Mouse (Mus musculus) CH12.LX (cell line): ENCODE data around the gene Hsd17b2. TPM values are rescaled to one million over a fixed set of nuclear protein-coding genes. Genes with fewer than 3 reads are reported as not detected.

Experiments
- DNase-seq: peaks from one replicate; pipeline ENCODE4 v3.0.0-alpha.2; 2013; ENCODE audit errors: extremely low read depth
- H3K27ac ChIP-seq: 2 replicates; pipeline ENCODE4 v1.5.1; 2012; ENCODE audit warnings: low read depth, mild to moderate bottlenecking, control low read depth, moderate library complexity; ENCODE audit not compliant: insufficient read depth
- H3K27me3 ChIP-seq: replicated peaks from 2 replicates; pipeline ENCODE3; 2012; ENCODE audit warnings: inconsistent platforms
- H3K36me3 ChIP-seq, 2 experiments: replicated peaks in 1 of 2; 2 replicates each; pipeline versions ENCODE3 to v1.6.1; 2012; ENCODE audit warnings: inconsistent platforms in 1 of 2, low read length in 1 of 2, mild to moderate bottlenecking in 1 of 2, mixed read lengths in 1 of 2, moderate library complexity in 1 of 2; ENCODE audit not compliant: control insufficient read depth in 1 of 2, insufficient read depth in 1 of 2
- H3K4me1 ChIP-seq, 2 experiments: 2 replicates each; pipeline ENCODE4 v1.6.1; 2012; ENCODE audit warnings: inconsistent platforms in 1 of 2, moderate library complexity in 1 of 2; ENCODE audit not compliant: insufficient read depth in 2 of 2, control insufficient read depth in 1 of 2
- H3K4me2 ChIP-seq: 2 replicates; pipeline ENCODE4 v1.6.1; 2012; ENCODE audit warnings: low read depth, mild to moderate bottlenecking, control low read depth; ENCODE audit not compliant: poor library complexity, insufficient read depth, severe bottlenecking
- H3K4me3 ChIP-seq, 3 experiments: fragments of 150-350 bp in 1 of 3; sonication (generic) in 1 of 3; replicated peaks in 1 of 3; 2 replicates each; pipeline versions ENCODE3 to v1.5.1; 2011 to 2012; ENCODE audit warnings: low read depth in 2 of 3, low read length in 2 of 3, mild to moderate bottlenecking in 2 of 3, moderate library complexity in 2 of 3, control low read depth in 1 of 3, improper control_type of control experiment in 1 of 3, inconsistent platforms in 1 of 3, mixed read lengths in 1 of 3; ENCODE audit not compliant: poor library complexity in 1 of 3
- H3K79me2 ChIP-seq: replicated peaks from 2 replicates; pipeline ENCODE4 v1.6.1; 2012; ENCODE audit warnings: mild to moderate bottlenecking, moderate library complexity; ENCODE audit not compliant: control insufficient read depth, poor library complexity, insufficient read depth, severe bottlenecking; ENCODE audit errors: extremely low read depth
- H3K9ac ChIP-seq: 2 replicates; pipeline ENCODE4 v1.6.1; 2012; ENCODE audit warnings: low read depth, mild to moderate bottlenecking, control low read depth, moderate library complexity; ENCODE audit not compliant: insufficient read depth
- H3K9me3 ChIP-seq: replicated peaks from 2 replicates; pipeline ENCODE3; 2012; ENCODE audit warnings: low read length, inconsistent platforms, mixed read lengths
- CTCF ChIP-seq, 2 experiments: IDR thresholded peaks in 1 of 2; conservative IDR thresholded peaks in 1 of 2; 2 replicates each; pipeline ENCODE4 v1.5.1; 2011 to 2012; ENCODE audit warnings: low read depth in 2 of 2, low read length in 2 of 2, improper control_type of control experiment in 1 of 2, inconsistent platforms in 1 of 2, mild to moderate bottlenecking in 1 of 2, moderate library complexity in 1 of 2
- E2F4 ChIP-seq: IDR thresholded peaks from 2 replicates; pipeline ENCODE4 v1.6.1; 2011; ENCODE audit warnings: low read depth, low read length, improper control_type of control experiment; ENCODE audit not compliant: insufficient replicate concordance
- EP300 ChIP-seq: IDR thresholded peaks from 2 replicates; pipeline ENCODE4 v1.6.1; 2011; ENCODE audit warnings: low read length, improper control_type of control experiment
- HCFC1 ChIP-seq: IDR thresholded peaks from 2 replicates; pipeline ENCODE4 v1.6.1; 2012; ENCODE audit warnings: low read depth, mild to moderate bottlenecking, inconsistent platforms, low read length, improper control_type of control experiment
- IRF4 ChIP-seq: IDR thresholded peaks from 2 replicates; pipeline ENCODE4 v1.6.1; 2014; ENCODE audit warnings: low read depth, mild to moderate bottlenecking, inconsistent platforms, low read length, improper control_type of control experiment
- PAX5 ChIP-seq: IDR thresholded peaks from 2 replicates; pipeline ENCODE4 v1.6.1; 2012; ENCODE audit warnings: low read length, inconsistent platforms, mixed read lengths
- POLR2AphosphoS2 ChIP-seq: IDR thresholded peaks from 2 replicates; pipeline ENCODE4 v1.6.1; 2011; ENCODE audit warnings: low read depth, low read length, improper control_type of control experiment
- RAD21 ChIP-seq: IDR thresholded peaks from 2 replicates; pipeline ENCODE4 v1.6.1; 2011; ENCODE audit warnings: low read depth, mild to moderate bottlenecking, low read length, improper control_type of control experiment, moderate library complexity
- SMC3 ChIP-seq: IDR thresholded peaks from 2 replicates; pipeline ENCODE4 v1.6.1; 2011; ENCODE audit warnings: low read depth, low read length, improper control_type of control experiment
- TBP ChIP-seq: conservative IDR thresholded peaks from 2 replicates; pipeline ENCODE4 v1.6.1; 2011; ENCODE audit warnings: low read depth, low read length, improper control_type of control experiment
- TCF12 ChIP-seq: IDR thresholded peaks from 2 replicates; pipeline ENCODE4 v1.6.1; 2014; ENCODE audit warnings: low read depth, mild to moderate bottlenecking, inconsistent platforms, low read length, improper control_type of control experiment
- ZKSCAN1 ChIP-seq: IDR thresholded peaks from 2 replicates; pipeline ENCODE4 v1.6.1; 2012; ENCODE audit warnings: low read depth, inconsistent platforms, low read length, improper control_type of control experiment, borderline replicate concordance
- dilution Hi-C: fragments of 300-500 bp; cut with MboI; formaldehyde crosslinking; loops from 2 replicates; pipeline ENCODE4 v1.14.3; 2020; ENCODE audit warnings: low sequenced_read_pairs; ENCODE audit not compliant: extremely low pct_unique_long_range_greater_than_20kb, extremely low pct_ligation_motif_present
- in situ Hi-C: fragments of 300-500 bp; cut with MboI; formaldehyde crosslinking; loops from 3 replicates; pipeline ENCODE4 v1.14.3; 2019; ENCODE audit warnings: low sequenced_read_pairs, low pct_ligation_motif_present, low pct_unique_long_range_greater_than_20kb, mixed read lengths
- polyA plus RNA-seq: library from polyadenylated mRNA; unstranded; fragments of >175 nt; gene quantifications from 2 replicates; pipeline ENCODE4 v1.2.1, GENCODE M21; 2012; ENCODE audit warnings: low read depth; ENCODE audit not compliant: insufficient read length
- total RNA-seq, 2 experiments: library from RNA; depleted of rRNA; stranded (reverse); fragments of 300-350 nt in 1 of 2; fragments of >200 nt in 1 of 2; gene quantifications; 2 replicates each; pipeline ENCODE4 v1.2.3; 2012 to 2014

Gene Hsd17b2
- total and polyA plus RNA-seq, 3 experiments = not detected

DNA sequence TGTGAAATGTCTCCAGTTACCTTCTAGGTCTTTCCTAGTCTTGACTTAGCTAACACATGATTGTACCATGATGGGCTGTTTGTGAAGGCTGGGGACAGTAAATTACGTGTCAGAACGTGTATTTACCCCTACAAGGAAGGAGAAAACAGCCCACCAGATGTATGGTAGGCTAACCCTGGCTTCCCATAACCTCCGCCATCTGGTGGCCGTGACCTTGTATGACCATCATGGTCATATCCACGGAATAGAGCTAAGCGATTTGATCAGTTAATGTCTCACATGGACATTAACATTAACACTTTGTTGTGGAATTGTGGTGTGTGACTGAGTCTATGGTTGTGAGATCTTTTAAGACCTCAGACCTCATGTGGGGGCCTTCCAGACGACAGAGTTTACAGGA is 42.7 kb upstream of the Hsd17b2 start:
- Histone ChIP-seq H3K4me3 (no peak overlapping the region), H3K27ac (no peak overlapping the region), H3K9me3 (no peaks in the 10 kb centered on the region), H3K4me2 (no peak overlapping the region), H3K9ac (no peak overlapping the region), H3K79me2 (no peaks in the 10 kb centered on the region), H3K4me1 (no peaks in the 10 kb centered on the region)
- DNase-seq = no peak
- in situ Hi-C loops = no loop called here
- TF ChIP-seq POLR2AphosphoS2 = no peak
- no peak for TF ChIP-seq E2F4
- no peak for TF ChIP-seq ZKSCAN1
- TF ChIP-seq IRF4 = no peak
- TF ChIP-seq EP300 = no peak
- TF ChIP-seq PAX5 = no peak
- TF ChIP-seq RAD21 = peak; percentile 6
- TF ChIP-seq HCFC1 = no peak
- no peak for TF ChIP-seq TCF12
- TF ChIP-seq CTCF (conservative IDR thresholded peaks at IDR 0.05 in 1 of 2, IDR thresholded peaks at IDR 0.05 in 1 of 2; ENCODE audit: low read depth in 2 of 2, low read length in 2 of 2) = peak; percentile 30 to 56; a peak in 3 of 4 replicates
- peak; percentile 36 for TF ChIP-seq SMC3
- TF ChIP-seq, all 38 proteins: peak for 3
- dilution Hi-C loops = no loop called here
- Histone ChIP-seq H3K36me3 (peaks cover 2 to 18% of the 10 kb centered on the region in 2 experiments), H3K27me3 (no peaks in the 10 kb centered on the region)

DNA sequence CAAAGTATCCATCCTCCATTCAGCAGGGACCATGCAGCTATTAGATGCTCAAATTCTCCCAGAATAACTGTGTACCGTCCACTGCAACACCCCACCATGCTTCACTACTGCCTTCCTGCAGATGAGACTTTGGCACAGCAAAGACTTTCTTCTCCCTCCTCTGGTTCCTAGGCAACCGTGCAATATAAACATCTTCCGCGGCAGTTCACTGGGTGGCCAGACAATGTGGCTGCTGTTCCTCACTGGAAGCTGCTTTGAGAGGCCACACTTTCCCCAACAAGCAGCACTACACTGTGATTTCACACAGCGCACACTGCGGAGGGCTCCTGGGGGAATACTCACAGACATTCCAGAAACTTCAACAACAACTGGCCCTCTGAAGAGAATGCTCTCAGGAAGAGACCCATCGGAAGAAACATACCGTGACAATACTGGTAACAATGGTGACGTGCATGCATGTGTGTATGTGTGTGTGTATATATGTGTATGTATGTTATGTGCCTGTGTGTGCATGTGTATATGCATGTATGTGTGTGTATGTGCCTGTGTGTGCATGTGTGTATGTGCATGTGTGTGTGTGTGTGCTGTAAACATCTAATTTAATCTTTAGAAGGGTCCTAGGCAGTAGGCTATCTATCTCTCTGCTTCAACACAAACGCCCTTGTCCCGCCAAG is 41.2 kb upstream of the Hsd17b2 start:
- dilution Hi-C loops (no loop called here), in situ Hi-C loops (no loop called here)
- H3K4me3 ChIP-seq = no peak overlapping the region
- no peaks in the 10 kb centered on the region for H3K79me2 ChIP-seq
- peaks cover 2 to 20% of the 10 kb centered on the region in 2 experiments for H3K36me3 ChIP-seq
- H3K9me3 ChIP-seq = no peaks in the 10 kb centered on the region
- TF ChIP-seq E2F4 (no peak), TBP (no peak)
- no peak for DNase-seq
- no peaks in the 10 kb centered on the region for H3K4me1 ChIP-seq
- H3K27me3 ChIP-seq = no peaks in the 10 kb centered on the region
- no peak overlapping the region for H3K9ac ChIP-seq
- H3K27ac ChIP-seq = no peak overlapping the region
- H3K4me2 ChIP-seq = no peak overlapping the region
